Mouse (Mus musculus): Measurements from ENCODE around the gene Satb2. TPM values are rescaled to one million over a fixed set of nuclear protein-coding genes. Genes with fewer than 3 reads are reported as not detected.
A peak's percentile ranks its signal among the peaks of the same experiment; 100 is the strongest.

Gene Satb2
- polyA plus RNA-seq, 1 experiment from 2014 or later: 0.27 TPM

DNA sequence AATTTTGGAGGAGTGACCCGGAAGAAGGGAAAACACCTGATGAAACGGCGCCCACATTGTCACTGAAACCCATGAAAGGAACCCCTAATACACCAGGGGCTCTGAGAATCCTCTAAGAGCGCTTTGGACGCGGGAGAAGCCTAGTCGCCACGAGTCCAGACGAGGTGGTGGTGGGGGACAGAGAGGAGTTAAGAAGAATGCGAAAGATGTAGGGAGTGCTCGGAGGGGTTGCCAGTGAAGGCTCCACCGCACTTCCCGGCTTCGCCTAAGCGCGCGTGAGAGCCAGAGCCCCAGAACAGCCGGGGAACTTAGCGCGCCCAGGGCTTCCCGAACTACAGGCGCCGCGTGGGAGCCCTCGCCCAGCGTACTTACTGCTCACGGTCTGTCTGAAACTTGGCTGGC lies 7.7 kb downstream of the Satb2 start:
- no peak for DNase-seq (ENCODE audit: low spot score)

DNA sequence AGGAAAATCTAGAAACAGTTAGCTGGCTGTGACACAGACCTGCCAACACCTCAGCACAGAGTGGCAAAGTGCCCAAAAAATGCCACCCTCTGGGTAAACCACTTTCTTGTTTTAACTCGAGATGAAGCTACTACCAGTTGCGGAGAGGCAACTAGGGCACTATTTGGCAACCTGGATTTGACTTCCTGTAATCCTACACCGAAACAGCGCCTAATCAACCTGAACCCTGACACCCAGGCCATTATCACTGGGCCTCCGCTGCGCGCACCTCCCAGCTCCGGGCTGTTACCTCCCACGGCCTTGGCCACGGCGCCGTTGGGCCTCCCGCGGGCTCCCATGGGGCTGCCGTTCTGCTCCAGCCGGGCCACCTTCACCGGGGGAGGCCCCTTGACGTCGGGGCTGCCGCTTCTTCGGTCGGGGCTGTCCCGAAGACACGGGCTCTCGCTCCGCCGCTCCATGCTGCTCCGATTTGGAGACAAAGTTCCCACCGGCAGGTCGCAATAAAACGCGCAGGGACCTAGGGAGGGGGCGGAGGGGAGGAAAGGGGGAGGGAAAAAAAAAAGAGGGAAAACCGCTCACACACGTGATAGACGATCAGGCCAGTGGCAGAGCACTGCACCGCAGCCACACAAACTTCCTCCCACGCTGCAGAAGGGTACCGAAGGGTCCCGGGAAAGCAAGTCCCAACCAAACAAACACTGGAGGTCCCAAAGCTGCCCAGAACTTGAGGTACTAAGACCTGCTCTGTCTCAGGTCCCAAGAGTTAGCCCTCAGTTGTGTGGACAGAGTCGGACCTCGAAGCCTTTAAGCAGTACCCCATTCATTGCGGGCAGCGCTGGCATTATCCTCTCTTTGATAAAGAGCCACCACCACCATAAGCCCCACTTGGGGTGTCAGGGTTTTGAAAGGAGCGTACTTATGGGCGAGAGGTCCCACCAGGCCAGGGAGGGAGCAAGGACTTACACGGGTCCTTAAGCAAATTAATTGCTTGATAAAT lies 8.8 kb downstream of the Satb2 start:
- Histone ChIP-seq H3K27ac (ENCODE audit: low read depth, low read length) (no peak overlapping the region), H3K36me3 (ENCODE audit: control insufficient read depth, insufficient read depth, low read length) (no peaks in the 10 kb centered on the region), H3K4me1 (replicated peaks; ENCODE audit: control insufficient read depth, insufficient read depth, low read length) (0 out of 2 replicates have a peak, but pooled peaks cover 4% of the 10 kb centered on the region), H3K9me3 (ENCODE audit: control insufficient read depth, low read length) (no peaks in the 10 kb centered on the region), H3K27me3 (replicated peaks; ENCODE audit: control insufficient read depth, insufficient read depth, low read length) (peaks cover 66% of the 10 kb centered on the region), H3K9ac (ENCODE audit: low read depth, low read length) (no peak overlapping the region), H3K4me3 (ENCODE audit: low read depth, low read length) (peak overlapping the region; percentile 28; the same call in 1 of the 2 replicates), H3K4me2 (peak overlapping the region; percentile 61)
- DNase-seq (ENCODE audit: low spot score): no peak
- ATAC-seq (replicated peaks; ENCODE audit: low FRiP score): no peak
- WGBS: 2% methylated on average over 47 of the region's 47 CpGs

More for the DNA sequence above, 7.7 kb downstream of the Satb2 start:
- Histone ChIP-seq H3K9ac (ENCODE audit: low read depth, low read length) (no peak overlapping the region), H3K4me3 (ENCODE audit: low read depth, low read length) (peak overlapping the region; percentile 70), H3K36me3 (ENCODE audit: control insufficient read depth, insufficient read depth, low read length) (no peaks in the 10 kb centered on the region), H3K27ac (ENCODE audit: low read depth, low read length) (no peak overlapping the region), H3K27me3 (replicated peaks; ENCODE audit: control insufficient read depth, insufficient read depth, low read length) (peaks cover 72% of the 10 kb centered on the region), H3K4me2 (peak overlapping the region; percentile 95), H3K9me3 (ENCODE audit: control insufficient read depth, low read length) (no peaks in the 10 kb centered on the region), H3K4me1 (replicated peaks; ENCODE audit: control insufficient read depth, insufficient read depth, low read length) (0 out of 2 replicates have a peak, but pooled peaks cover 4% of the 10 kb centered on the region)
- under 1% methylated on average over 27 of the region's 27 CpGs for WGBS
- ATAC-seq (replicated peaks; ENCODE audit: low FRiP score): no peak

GRCm38 (mm10) chr1:56965879-56966579 lies 12.4 kb downstream of the Satb2 start:
- Histone ChIP-seq H3K9me3 (ENCODE audit: control insufficient read depth, low read length) (no peaks in the 10 kb centered on the region), H3K4me3 (ENCODE audit: low read depth, low read length) (no peak overlapping the region), H3K27ac (ENCODE audit: low read depth, low read length) (no peak overlapping the region), H3K4me1 (replicated peaks; ENCODE audit: control insufficient read depth, insufficient read depth, low read length) (no peaks in the 10 kb centered on the region), H3K36me3 (ENCODE audit: control insufficient read depth, insufficient read depth, low read length) (no peaks in the 10 kb centered on the region), H3K4me2 (no peak overlapping the region), H3K27me3 (replicated peaks; ENCODE audit: control insufficient read depth, insufficient read depth, low read length) (peaks cover 36% of the 10 kb centered on the region), H3K9ac (ENCODE audit: low read depth, low read length) (no peak overlapping the region)
- DNase-seq (ENCODE audit: low spot score): no peak
- WGBS: 51% methylated on average over 3 of the region's 3 CpGs
- ATAC-seq (replicated peaks; ENCODE audit: low FRiP score): no peak

DNA sequence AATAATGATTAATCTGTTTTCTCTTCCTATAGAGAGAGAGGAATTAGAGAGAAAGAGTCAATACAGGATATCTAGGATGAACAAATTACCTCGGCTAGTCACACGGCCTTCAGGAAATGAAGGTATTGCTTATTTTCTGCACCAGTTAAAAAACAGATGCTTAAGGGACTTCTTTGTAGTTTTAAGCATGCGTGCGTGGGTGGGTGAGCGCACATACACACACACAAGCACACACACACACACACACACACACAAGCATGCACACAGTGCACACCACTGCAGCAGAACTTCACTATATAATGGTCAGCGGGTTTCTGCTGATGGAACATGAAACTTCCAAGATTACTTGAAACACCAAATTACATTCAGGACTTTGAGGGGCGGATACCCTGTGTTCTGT lies 14.0 kb downstream of the Satb2 start:
- Histone ChIP-seq H3K4me1 (replicated peaks; ENCODE audit: control insufficient read depth, insufficient read depth, low read length) (no peaks in the 10 kb centered on the region), H3K9ac (ENCODE audit: low read depth, low read length) (no peak overlapping the region), H3K4me2 (no peak overlapping the region), H3K27me3 (replicated peaks; ENCODE audit: control insufficient read depth, insufficient read depth, low read length) (peaks cover 21% of the 10 kb centered on the region), H3K27ac (ENCODE audit: low read depth, low read length) (no peak overlapping the region), H3K36me3 (ENCODE audit: control insufficient read depth, insufficient read depth, low read length) (no peaks in the 10 kb centered on the region), H3K4me3 (ENCODE audit: low read depth, low read length) (no peak overlapping the region), H3K9me3 (ENCODE audit: control insufficient read depth, low read length) (no peaks in the 10 kb centered on the region)
- no peak for DNase-seq (ENCODE audit: low spot score)
- WGBS: 82% methylated on average over 7 of the region's 7 CpGs
- ATAC-seq (replicated peaks; ENCODE audit: low FRiP score): no peak

- no peak overlapping the region for H3K27ac ChIP-seq (ENCODE audit: low read depth, low read length)
- WGBS: 78% methylated on average over 4 of the region's 4 CpGs
- H3K9ac ChIP-seq (ENCODE audit: low read depth, low read length): no peak overlapping the region
- H3K4me3 ChIP-seq (ENCODE audit: low read depth, low read length): no peak overlapping the region
- H3K36me3 ChIP-seq (ENCODE audit: control insufficient read depth, insufficient read depth, low read length): no peaks in the 10 kb centered on the region
- no peak for DNase-seq (ENCODE audit: low spot score)
- ATAC-seq (replicated peaks; ENCODE audit: low FRiP score): no peak
- peaks cover 9% of the 10 kb centered on the region for H3K27me3 ChIP-seq (replicated peaks; ENCODE audit: control insufficient read depth, insufficient read depth, low read length)
- H3K4me1 ChIP-seq (replicated peaks; ENCODE audit: control insufficient read depth, insufficient read depth, low read length): no peaks in the 10 kb centered on the region
- no peaks in the 10 kb centered on the region for H3K9me3 ChIP-seq (ENCODE audit: control insufficient read depth, low read length)
- H3K4me2 ChIP-seq: no peak overlapping the region
These were observed 15.2 kb downstream of the Satb2 start for GRCm38 (mm10) chr1:56963291-56963690.

DNA sequence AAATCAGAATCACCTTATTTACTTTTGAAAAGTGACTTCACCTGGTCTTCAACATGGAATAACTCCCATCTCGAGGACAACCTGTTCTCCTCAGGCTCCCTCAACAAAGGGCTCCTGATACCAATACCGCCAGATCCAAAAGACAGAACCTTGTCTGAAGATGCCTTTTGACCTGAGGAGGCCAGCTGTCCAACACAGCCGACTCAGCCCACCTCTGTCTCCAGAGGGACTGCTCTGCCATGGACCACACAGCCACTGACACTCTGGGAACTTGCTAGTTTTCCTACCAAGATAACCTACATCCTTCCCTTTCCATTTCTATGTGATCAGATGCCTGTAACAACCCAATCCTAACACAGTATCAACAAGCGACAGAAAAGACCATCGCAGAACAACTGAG lies 19.5 kb downstream of the Satb2 start:
- H3K27me3 ChIP-seq (replicated peaks; ENCODE audit: control insufficient read depth, insufficient read depth, low read length): no peaks in the 10 kb centered on the region
- H3K36me3 ChIP-seq (ENCODE audit: control insufficient read depth, insufficient read depth, low read length): no peaks in the 10 kb centered on the region
- H3K4me1 ChIP-seq (replicated peaks; ENCODE audit: control insufficient read depth, insufficient read depth, low read length): no peaks in the 10 kb centered on the region
- no peaks in the 10 kb centered on the region for H3K9me3 ChIP-seq (ENCODE audit: control insufficient read depth, low read length)
- DNase-seq (ENCODE audit: low spot score): no peak
- no peak overlapping the region for H3K4me2 ChIP-seq
- ATAC-seq (replicated peaks; ENCODE audit: low FRiP score): no peak
- no peak overlapping the region for H3K27ac ChIP-seq (ENCODE audit: low read depth, low read length)
- no peak overlapping the region for H3K4me3 ChIP-seq (ENCODE audit: low read depth, low read length)
- no peak overlapping the region for H3K9ac ChIP-seq (ENCODE audit: low read depth, low read length)
- WGBS: 66% methylated on average over 5 of the region's 5 CpGs

DNA sequence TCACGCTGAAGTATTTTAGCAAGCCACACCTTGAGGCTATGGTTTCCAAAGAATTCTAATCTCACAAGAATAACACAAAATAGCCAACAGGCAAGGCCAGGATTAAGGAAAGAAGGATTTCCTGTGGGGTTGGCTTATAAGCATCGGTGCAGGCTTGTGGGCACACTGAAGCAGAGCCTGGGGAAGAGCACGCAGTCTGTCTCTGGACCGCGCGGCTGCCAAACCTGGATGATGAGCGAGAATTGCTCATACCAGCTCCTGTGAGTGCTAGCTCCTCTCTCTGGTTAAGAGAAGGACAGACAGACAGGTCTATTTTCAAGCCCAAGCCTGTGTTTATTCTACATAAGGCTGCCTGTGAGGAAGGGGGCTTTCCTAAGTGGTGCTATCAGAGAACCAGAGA lies 20.5 kb downstream of the Satb2 start:
- DNase-seq (ENCODE audit: low spot score): no peak
- H3K27me3 ChIP-seq (replicated peaks; ENCODE audit: control insufficient read depth, insufficient read depth, low read length): no peaks in the 10 kb centered on the region
- no peaks in the 10 kb centered on the region for H3K9me3 ChIP-seq (ENCODE audit: control insufficient read depth, low read length)
- ATAC-seq (replicated peaks; ENCODE audit: low FRiP score): no peak
- no peaks in the 10 kb centered on the region for H3K36me3 ChIP-seq (ENCODE audit: control insufficient read depth, insufficient read depth, low read length)
- 79% methylated on average over 7 of the region's 7 CpGs for WGBS
- H3K4me2 ChIP-seq: no peak overlapping the region
- H3K9ac ChIP-seq (ENCODE audit: low read depth, low read length): no peak overlapping the region
- H3K4me3 ChIP-seq (ENCODE audit: low read depth, low read length): no peak overlapping the region
- no peak overlapping the region for H3K27ac ChIP-seq (ENCODE audit: low read depth, low read length)
- H3K4me1 ChIP-seq (replicated peaks; ENCODE audit: control insufficient read depth, insufficient read depth, low read length): no peaks in the 10 kb centered on the region

DNA sequence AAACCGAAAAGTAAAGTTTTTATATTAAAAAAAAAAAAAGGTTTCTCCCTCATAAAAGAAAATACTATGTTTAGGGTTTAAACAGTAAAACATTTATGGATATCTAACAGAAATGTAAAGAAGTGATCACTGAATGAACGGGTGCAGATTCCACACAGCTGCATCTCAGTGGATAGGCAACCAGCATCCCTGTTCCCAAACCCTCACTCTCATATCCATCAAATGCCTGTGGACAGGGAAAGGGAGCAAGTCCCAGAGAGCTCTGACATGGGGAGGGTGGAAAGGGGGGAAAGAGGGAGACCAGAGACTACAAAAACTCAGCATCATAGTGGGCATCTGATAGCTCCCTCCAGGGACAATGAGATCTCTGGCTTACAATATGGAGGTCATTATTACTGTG lies 21.6 kb downstream of the Satb2 start:
- H3K27ac ChIP-seq (ENCODE audit: low read depth, low read length): no peak overlapping the region
- no peaks in the 10 kb centered on the region for H3K9me3 ChIP-seq (ENCODE audit: control insufficient read depth, low read length)
- H3K4me2 ChIP-seq: no peak overlapping the region
- no peaks in the 10 kb centered on the region for H3K36me3 ChIP-seq (ENCODE audit: control insufficient read depth, insufficient read depth, low read length)
- no peak overlapping the region for H3K9ac ChIP-seq (ENCODE audit: low read depth, low read length)
- ATAC-seq (replicated peaks; ENCODE audit: low FRiP score) (no peak), DNase-seq (ENCODE audit: low spot score) (no peak)
- H3K4me1 ChIP-seq (replicated peaks; ENCODE audit: control insufficient read depth, insufficient read depth, low read length): no peaks in the 10 kb centered on the region
- 85% methylated on average over 2 of the region's 2 CpGs for WGBS
- H3K4me3 ChIP-seq (ENCODE audit: low read depth, low read length): no peak overlapping the region
- H3K27me3 ChIP-seq (replicated peaks; ENCODE audit: control insufficient read depth, insufficient read depth, low read length): no peaks in the 10 kb centered on the region

Measured in liver, embryonic 11.5 days (tissue).